Mouse (Mus musculus) A20 (cell line): ENCODE measurements at regions not wholly inside any gene's neighbourhood (a gene's known extent, or its start where the extent isn't known, plus 50 kb on each side); places are given as distances from the start of the nearest gene placed in this dataset.

Source experiments
- DNase-seq: peaks from one replicate; pipeline ENCODE4 v3.0.0-alpha.2; 2011; ENCODE audit warnings: low read depth, low spot score

- DNase-seq: no peak
These were observed 116.3 kb upstream of the Cd180 start for GRCm38 (mm10) chr13:102576871-102577662.

- DNase-seq: no peak
These were observed 114.5 kb upstream of the Cd180 start for GRCm38 (mm10) chr13:102578811-102579210.

GRCm38 (mm10) chr13:102579638-102580037 is 113.7 kb upstream of the Cd180 start:
- DNase-seq: no peak

- DNase-seq: no peak
These were observed 109.2 kb upstream of the Cd180 start for GRCm38 (mm10) chr13:102583984-102584645.

- DNase-seq: no peak
These were observed 107.1 kb upstream of the Cd180 start for GRCm38 (mm10) chr13:102586215-102586614.

- DNase-seq: no peak
These were observed 103.5 kb upstream of the Cd180 start for GRCm38 (mm10) chr13:102589680-102590435.

GRCm38 (mm10) chr13:102591803-102592537 is 101.4 kb upstream of the Cd180 start:
- no peak for DNase-seq

GRCm38 (mm10) chr13:102593405-102594200 is 99.8 kb upstream of the Cd180 start:
- no peak for DNase-seq

- DNase-seq: no peak
These were observed 99.2 kb upstream of the Cd180 start for GRCm38 (mm10) chr13:102594201-102594600.

GRCm38 (mm10) chr13:102595602-102596001 is 97.8 kb upstream of the Cd180 start:
- no peak for DNase-seq

- DNase-seq: no peak
These were observed 97.3 kb upstream of the Cd180 start for GRCm38 (mm10) chr13:102596101-102596500.

GRCm38 (mm10) chr13:102598181-102598580 is 95.2 kb upstream of the Cd180 start:
- DNase-seq: no peak

- DNase-seq: no peak
These were observed 93.8 kb upstream of the Cd180 start for GRCm38 (mm10) chr13:102599602-102600001.

- no peak for DNase-seq
These were observed 93.3 kb upstream of the Cd180 start for GRCm38 (mm10) chr13:102600026-102600425.

GRCm38 (mm10) chr13:102624461-102624860 is 68.9 kb upstream of the Cd180 start:
- no peak for DNase-seq

- DNase-seq: no peak
These were observed 68.1 kb upstream of the Cd180 start for GRCm38 (mm10) chr13:102625171-102625835.

- no peak for DNase-seq
These were observed 67.5 kb upstream of the Cd180 start for GRCm38 (mm10) chr13:102625836-102626340.

GRCm38 (mm10) chr13:102627786-102628185 is 65.6 kb upstream of the Cd180 start:
- DNase-seq: no peak

GRCm38 (mm10) chr13:102629176-102629575 is 64.2 kb upstream of the Cd180 start:
- DNase-seq: no peak
